Mouse (Mus musculus): ENCODE measurements around the gene Emilin1.

Gene Emilin1

GRCm38 (mm10) chr5:30959966-30960501 lies 46.8 kb downstream of the Emilin1 start, which contains the start of gene Preb:
TSS of gene Preb (minus strand) at chr5:30960361.
- peak; percentile 98 for DNase-seq (ENCODE audit: low read depth)

- peak; percentile 30 for DNase-seq (ENCODE audit: low read depth)
These were observed 47.6 kb downstream of the Emilin1 start for GRCm38 (mm10) chr5:30960814-30961213.

GRCm38 (mm10) chr5:30961545-30962505 lies 48.6 kb downstream of the Emilin1 start:
- peak; percentile 74 for DNase-seq (ENCODE audit: low read depth)

- DNase-seq (ENCODE audit: low read depth) = no peak
These were observed 50.7 kb downstream of the Emilin1 start for GRCm38 (mm10) chr5:30963916-30964315.

GRCm38 (mm10) chr5:30966189-30966588 lies 53.0 kb downstream of the Emilin1 start:
- no peak for DNase-seq (ENCODE audit: low read depth)

GRCm38 (mm10) chr5:30968416-30968815 lies 55.2 kb downstream of the Emilin1 start, which contains the start of gene Tcf23:
TSS of gene Tcf23 (plus strand) at chr5:30968662.
- no peak for DNase-seq (ENCODE audit: low read depth)

GRCm38 (mm10) chr5:30969440-30969839 lies 56.2 kb downstream of the Emilin1 start:
- DNase-seq (ENCODE audit: low read depth) = no peak

Data from naive thymus-derived CD4-positive, alpha-beta T cell, adult 2 months (primary cell).